Mouse (Mus musculus) heart, embryonic 14.5 days (tissue): ENCODE measurements at regions not wholly inside any gene's neighbourhood (a gene's known extent, or its start where the extent isn't known, plus 50 kb on each side); places are given as distances from the start of the nearest gene placed in this dataset.

Experiments
- ATAC-seq: fragments of 200-750 bp; cut with Nextera tagmentation; 2 replicates; pipeline ENCODE4 v1.8.0; 2017; ENCODE audit warnings: low read depth, moderate TSS enrichment; ENCODE audit not compliant: insufficient number of reproducible peaks, insufficient read depth, low FRiP score
- H3K27ac ChIP-seq, 2 experiments: fragments of 200-500 bp in 1 of 2; fragments of 300-500 bp in 1 of 2; sonication (generic) in 1 of 2; replicated peaks in 1 of 2; 2 replicates each; pipeline ENCODE4 v1.5.1; 2012 to 2014; ENCODE audit warnings: low read depth in 2 of 2, low read length in 2 of 2, control low read depth in 1 of 2, mild to moderate bottlenecking in 1 of 2, mixed read lengths in 1 of 2; ENCODE audit not compliant: control insufficient read depth in 1 of 2, insufficient read depth in 1 of 2
- H3K27me3 ChIP-seq: fragments of 300-500 bp; sonication (generic); 2 replicates; pipeline ENCODE4 v1.6.1; 2014; ENCODE audit warnings: mild to moderate bottlenecking, low read length, control low read depth; ENCODE audit not compliant: control insufficient read depth, insufficient read depth
- H3K36me3 ChIP-seq: fragments of 300-500 bp; sonication (generic); 2 replicates; pipeline ENCODE4 v1.6.1; 2014; ENCODE audit warnings: mild to moderate bottlenecking, control low read depth, low read length, mixed read lengths; ENCODE audit not compliant: control insufficient read depth, insufficient read depth
- H3K4me1 ChIP-seq, 2 experiments: fragments of 200-500 bp in 1 of 2; fragments of 300-500 bp in 1 of 2; sonication (generic) in 1 of 2; 2 replicates each; pipeline ENCODE4 v1.6.1; 2012 to 2014; ENCODE audit warnings: low read length in 2 of 2, control low read depth in 1 of 2, mixed read lengths in 1 of 2; ENCODE audit not compliant: control insufficient read depth in 2 of 2, insufficient read depth in 2 of 2
- H3K4me2 ChIP-seq: fragments of 300-500 bp; sonication (generic); 2 replicates; pipeline ENCODE4 v1.6.1; 2014; ENCODE audit warnings: mild to moderate bottlenecking, low read length
- H3K4me3 ChIP-seq, 2 experiments: fragments of 200-500 bp in 1 of 2; fragments of 300-500 bp in 1 of 2; sonication (generic) in 1 of 2; 2 replicates each; pipeline ENCODE4 v1.5.1; 2012 to 2014; ENCODE audit warnings: low read length in 2 of 2, mild to moderate bottlenecking in 2 of 2, control low read depth in 1 of 2, low read depth in 1 of 2, moderate library complexity in 1 of 2; ENCODE audit not compliant: control insufficient read depth in 1 of 2, insufficient read depth in 1 of 2
- H3K9ac ChIP-seq: fragments of 300-500 bp; sonication (generic); 2 replicates; pipeline ENCODE4 v1.6.1; 2014; ENCODE audit warnings: mild to moderate bottlenecking, low read length
- H3K9me3 ChIP-seq: fragments of 300-500 bp; sonication (generic); 2 replicates; pipeline ENCODE4 v1.6.1; 2016; ENCODE audit warnings: low read length, control low read depth; ENCODE audit not compliant: control insufficient read depth
- WGBS: fragments of 180-500 bp; shearing (Covaris S2); extraction: QIAGEN DNeasy Blood & Tissue Kit; methylation state at CpG from one replicate; pipeline ENCODE4 v1.1.7; 2014; 5-methylcytosine and 5-hydroxymethylcytosine counted together

GRCm38 (mm10) chr14:62003797-62004196 is 288.6 kb upstream of the Rnaseh2b start:
- ATAC-seq: no peak
- peaks cover 0 to 4% of the 10 kb centered on the region in 2 experiments; a peak in 2 of 4 replicates for H3K4me1 ChIP-seq
- 82% methylated on average over 2 of the region's 2 CpGs for WGBS
- no peaks in the 10 kb centered on the region for H3K27me3 ChIP-seq
- no peak overlapping the region for H3K4me2 ChIP-seq
- no peak overlapping the region for H3K4me3 ChIP-seq
- no peaks in the 10 kb centered on the region for H3K9me3 ChIP-seq
- no peak overlapping the region for H3K9ac ChIP-seq
- H3K27ac ChIP-seq: no peak overlapping the region
- H3K36me3 ChIP-seq: no peaks in the 10 kb centered on the region

- Histone ChIP-seq H3K36me3 (no peaks in the 10 kb centered on the region), H3K4me3 (no peak overlapping the region), H3K4me2 (no peak overlapping the region), H3K4me1 (no peaks in the 10 kb centered on the region), H3K9me3 (no peaks in the 10 kb centered on the region), H3K27me3 (no peaks in the 10 kb centered on the region), H3K27ac (no peak overlapping the region), H3K9ac (no peak overlapping the region)
- no peak for ATAC-seq
- 88% methylated on average over 5 of the region's 5 CpGs for WGBS
Observed at GRCm38 (mm10) chr14:62008707-62009106, 283.7 kb upstream of the Rnaseh2b start.

- no peaks in the 10 kb centered on the region for H3K27me3 ChIP-seq
- no peaks in the 10 kb centered on the region for H3K4me1 ChIP-seq
- no peak overlapping the region for H3K4me2 ChIP-seq
- no peak overlapping the region for H3K27ac ChIP-seq
- H3K9ac ChIP-seq: no peak overlapping the region
- no peak overlapping the region for H3K4me3 ChIP-seq
- ATAC-seq: no peak
- no peaks in the 10 kb centered on the region for H3K9me3 ChIP-seq
- 79% methylated on average over 4 of the region's 4 CpGs for WGBS
- H3K36me3 ChIP-seq: no peaks in the 10 kb centered on the region
Observed at GRCm38 (mm10) chr14:62018804-62019203, 273.6 kb upstream of the Rnaseh2b start.

GRCm38 (mm10) chr14:62020996-62021395 is 271.4 kb upstream of the Rnaseh2b start:
- WGBS: 60% methylated on average over 3 of the region's 3 CpGs
- Histone ChIP-seq H3K9ac (no peak overlapping the region), H3K27ac (no peak overlapping the region), H3K9me3 (no peaks in the 10 kb centered on the region), H3K4me3 (no peak overlapping the region), H3K36me3 (no peaks in the 10 kb centered on the region), H3K4me2 (no peak overlapping the region), H3K27me3 (no peaks in the 10 kb centered on the region), H3K4me1 (no peaks in the 10 kb centered on the region)
- no peak for ATAC-seq

- no peaks in the 10 kb centered on the region for H3K4me1 ChIP-seq
- H3K27me3 ChIP-seq: no peaks in the 10 kb centered on the region
- H3K36me3 ChIP-seq: no peaks in the 10 kb centered on the region
- no peak overlapping the region for H3K4me3 ChIP-seq
- no peaks in the 10 kb centered on the region for H3K9me3 ChIP-seq
- 81% methylated on average over 3 of the region's 3 CpGs for WGBS
- no peak overlapping the region for H3K4me2 ChIP-seq
- no peak for ATAC-seq
- no peak overlapping the region for H3K27ac ChIP-seq
- no peak overlapping the region for H3K9ac ChIP-seq
Observed at GRCm38 (mm10) chr14:62022193-62022592, 270.2 kb upstream of the Rnaseh2b start.

- no peaks in the 10 kb centered on the region for H3K27me3 ChIP-seq
- no peaks in the 10 kb centered on the region for H3K4me1 ChIP-seq
- 80% methylated on average over 7 of the region's 7 CpGs for WGBS
- H3K4me2 ChIP-seq: no peak overlapping the region
- no peaks in the 10 kb centered on the region for H3K9me3 ChIP-seq
- H3K36me3 ChIP-seq: no peaks in the 10 kb centered on the region
- H3K4me3 ChIP-seq: no peak overlapping the region
- H3K27ac ChIP-seq: no peak overlapping the region
- no peak for ATAC-seq
- H3K9ac ChIP-seq: no peak overlapping the region
Observed at GRCm38 (mm10) chr14:62023022-62023421, 269.4 kb upstream of the Rnaseh2b start.

- Histone ChIP-seq H3K27ac (no peak overlapping the region), H3K4me3 (no peak overlapping the region), H3K9ac (no peak overlapping the region), H3K9me3 (no peaks in the 10 kb centered on the region), H3K4me2 (no peak overlapping the region), H3K4me1 (no peaks in the 10 kb centered on the region), H3K36me3 (no peaks in the 10 kb centered on the region), H3K27me3 (no peaks in the 10 kb centered on the region)
- no peak for ATAC-seq
- WGBS: 63% methylated on average over 8 of the region's 8 CpGs
Observed at GRCm38 (mm10) chr14:62027751-62028279, 264.6 kb upstream of the Rnaseh2b start.

- 71% methylated on average over 7 of the region's 7 CpGs for WGBS
- Histone ChIP-seq H3K9ac (no peak overlapping the region), H3K4me3 (no peak overlapping the region), H3K27me3 (no peaks in the 10 kb centered on the region), H3K36me3 (no peaks in the 10 kb centered on the region), H3K27ac (no peak overlapping the region), H3K9me3 (no peaks in the 10 kb centered on the region), H3K4me2 (no peak overlapping the region), H3K4me1 (no peaks in the 10 kb centered on the region)
- ATAC-seq: no peak
Observed at GRCm38 (mm10) chr14:62030059-62030458, 262.3 kb upstream of the Rnaseh2b start.
